Mouse (Mus musculus): ENCODE results near the gene Olfr1242.

The Olfr1242 gene

GRCm38 (mm10) chr2:89498235-89498634, at the start of gene Olfr1242:
Olfr1242 (minus strand) TSS chr2:89498335.
- no peak for DNase-seq

DNA sequence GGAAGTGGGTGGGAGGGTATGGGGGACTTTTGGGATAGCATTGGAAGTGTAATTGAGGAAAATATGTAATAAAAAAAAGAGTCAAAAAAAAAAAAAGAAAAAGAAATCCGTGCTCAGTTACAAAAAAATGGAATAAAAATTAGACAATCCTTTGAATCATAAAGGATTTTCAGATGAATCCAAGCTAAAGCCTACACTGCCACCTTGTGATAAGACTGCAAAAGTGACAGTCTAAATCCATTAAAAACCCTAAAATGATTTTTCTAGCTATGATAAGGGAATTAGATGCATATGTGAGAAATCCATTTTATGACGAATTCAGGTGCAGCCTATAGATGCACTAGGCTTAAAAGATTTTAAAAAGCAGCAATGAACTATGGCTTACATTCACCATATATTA, 46.4 kb upstream of the Olfr1242 start:
- DNase-seq: no peak

- DNase-seq: no peak
Measured at GRCm38 (mm10) chr2:89539923-89540322, 41.8 kb upstream of the Olfr1242 start.

- DNase-seq: no peak
Measured at GRCm38 (mm10) chr2:89531387-89531786, 33.3 kb upstream of the Olfr1242 start, which contains the start of gene Olfr1243. Olfr1243 (minus strand) TSS chr2:89531487.

DNA sequence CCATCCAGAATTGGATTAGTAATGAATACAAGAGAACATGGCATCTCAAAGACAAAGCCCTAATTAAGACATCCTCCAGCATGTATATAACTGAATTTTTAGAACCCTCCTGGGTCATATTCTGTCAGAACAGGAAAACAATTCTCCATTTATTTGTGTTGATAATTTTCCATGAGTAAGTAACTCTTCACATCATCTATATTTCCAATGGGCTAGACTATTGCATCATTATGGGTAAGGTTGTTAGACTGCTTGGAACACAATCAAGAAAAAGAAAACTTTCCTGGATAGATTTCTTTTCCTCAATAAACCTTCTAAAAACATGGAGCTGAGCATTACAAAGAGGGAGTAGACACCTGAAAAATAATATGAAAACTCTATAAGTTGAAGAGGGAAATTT, 11.1 kb downstream of the Olfr1242 start, which contains the start of gene Olfr1241:
Gene Olfr1241 (minus strand): TSS at position 101 of the 400 bp plus-strand sequence.
- DNase-seq: no peak

GRCm38 (mm10) chr2:89442900-89443299, 55.2 kb downstream of the Olfr1242 start, which contains the start of gene Olfr1240:
Olfr1240 (minus strand) TSS chr2:89443000.
- DNase-seq: no peak

Data from thymus, postnatal 25 days (tissue).